Mouse (Mus musculus) embryonic facial prominence, embryonic 14.5 days (tissue): Measurements from ENCODE around the gene Smim22. TPM values are rescaled to one million over a fixed set of nuclear protein-coding genes. Genes with fewer than 3 reads are reported as not detected.

ENCODE experiments used
- ATAC-seq: fragments of 200-750 bp; cut with Nextera tagmentation; 2 replicates; pipeline ENCODE4 v1.8.0; 2017; ENCODE audit warnings: low read depth, moderate number of reproducible peaks, moderate TSS enrichment
- DNase-seq: peaks from one replicate; pipeline ENCODE4 v3.0.0-alpha.2; 2015; ENCODE audit warnings: low spot score
- H3K27ac ChIP-seq: fragments of 300-500 bp; sonication (generic); replicated peaks from 2 replicates; pipeline ENCODE4 v1.5.1; 2014; ENCODE audit warnings: low read depth, mild to moderate bottlenecking, low read length, moderate library complexity
- H3K27me3 ChIP-seq: fragments of 300-500 bp; sonication (generic); replicated peaks from 2 replicates; pipeline ENCODE4 v1.6.1; 2014; ENCODE audit warnings: low read length; ENCODE audit not compliant: control insufficient read depth, insufficient read depth
- H3K36me3 ChIP-seq: fragments of 300-500 bp; sonication (generic); 2 replicates; pipeline ENCODE4 v1.6.1; 2014; ENCODE audit warnings: low read length, mixed read lengths; ENCODE audit not compliant: control insufficient read depth, insufficient read depth
- H3K4me1 ChIP-seq: fragments of 300-500 bp; sonication (generic); 2 replicates; pipeline ENCODE4 v1.6.1; 2014; ENCODE audit warnings: antibody characterized with exemption, low read length; ENCODE audit not compliant: control insufficient read depth, insufficient read depth
- H3K4me2 ChIP-seq: fragments of 300-500 bp; sonication (generic); 2 replicates; pipeline ENCODE4 v1.6.1; 2014; ENCODE audit warnings: low read depth, mild to moderate bottlenecking, low read length, moderate library complexity, mixed read lengths
- H3K4me3 ChIP-seq: fragments of 300-500 bp; sonication (generic); 2 replicates; pipeline ENCODE4 v1.5.1; 2014; ENCODE audit warnings: low read depth, mild to moderate bottlenecking, low read length
- H3K9ac ChIP-seq: fragments of 300-500 bp; sonication (generic); 2 replicates; pipeline ENCODE4 v1.6.1; 2014; ENCODE audit warnings: low read depth, mild to moderate bottlenecking, low read length, moderate library complexity, mixed read lengths
- H3K9me3 ChIP-seq: fragments of 300-500 bp; sonication (generic); 2 replicates; pipeline ENCODE4 v1.6.1; 2016; ENCODE audit warnings: low read length; ENCODE audit not compliant: control insufficient read depth
- WGBS: fragments of 180-500 bp; shearing (Covaris S2); extraction: QIAGEN DNeasy Blood & Tissue Kit; methylation state at CpG from one replicate; pipeline ENCODE4 v1.1.7; 2014; 5-methylcytosine and 5-hydroxymethylcytosine counted together
- polyA plus RNA-seq: library from polyadenylated mRNA; unstranded; fragments of >200 nt; fragmentation: Nextera tagmentation; extraction: Ambion mirVana; gene quantifications from 2 replicates; pipeline ENCODE4 v1.2.1, GENCODE M21; 2014

The Smim22 gene
- 5.8 and 9.3 TPM in 2 replicates for polyA plus RNA-seq

DNA sequence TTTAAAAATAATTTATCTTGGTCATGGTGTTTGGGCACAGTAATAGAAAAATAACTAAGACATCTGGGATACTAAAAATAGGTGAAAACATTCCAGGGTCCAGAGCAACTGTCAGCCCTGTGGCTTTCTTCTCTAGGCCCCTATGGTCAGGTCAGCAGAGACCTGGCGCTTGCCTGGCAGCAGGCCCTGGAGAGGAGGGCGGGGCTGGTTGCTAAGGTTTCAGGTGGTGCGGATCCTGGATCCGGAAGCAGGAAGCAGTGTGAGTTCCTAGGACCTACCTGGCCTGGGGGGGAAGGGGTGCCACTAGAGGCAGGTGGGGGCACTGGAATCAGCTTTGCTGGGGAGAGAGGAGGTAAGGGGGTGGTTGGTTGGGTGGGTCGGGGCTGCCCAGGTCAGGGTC, at the start of gene Smim22:
TSS of gene Smim22 (plus strand) at position 222 of the 400 bp plus-strand sequence.
- Histone ChIP-seq H3K4me3 (no peak within 1 kb of the TSS), H3K27me3 (no peaks in the 10 kb centered on the region), H3K27ac (no peak within 1 kb of the TSS), H3K4me1 (no peaks in the 10 kb centered on the region), H3K9me3 (no peaks in the 10 kb centered on the region), H3K4me2 (0 out of 2 replicates have a peak within 1 kb of the TSS, but pooled peaks have one; percentile 15), H3K9ac (no peak within 1 kb of the TSS; the same call in 1 of the 2 replicates), H3K36me3 (0 out of 2 replicates have a peak, but pooled peaks cover 4% of the 10 kb centered on the region)
- ATAC-seq: peak; percentile 67; the same call in 1 of the 2 replicates
- DNase-seq: peak; percentile 34
- 44% methylated on average over 5 of the region's 5 CpGs for WGBS

DNA sequence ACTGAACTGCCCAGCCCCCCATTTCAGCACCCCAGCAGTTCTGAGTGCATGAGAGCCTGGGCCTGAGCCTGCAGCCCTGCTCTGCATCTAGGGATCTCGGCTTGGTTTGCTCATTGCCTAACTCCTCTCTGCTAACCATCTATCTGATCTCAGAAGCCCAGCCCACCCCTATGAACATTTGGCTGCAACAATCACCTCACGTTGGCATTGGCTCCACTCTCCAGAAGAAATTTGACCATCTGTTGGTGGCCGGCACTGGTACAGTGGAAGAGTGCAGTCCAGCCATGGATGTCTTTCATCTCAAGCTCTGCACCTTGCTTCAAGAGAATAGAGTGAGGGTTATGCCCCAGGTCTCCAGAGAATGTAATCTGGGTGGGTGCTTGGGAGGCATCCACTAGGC, 49.6 kb upstream of the Smim22 start:
- no peak overlapping the region for H3K9ac ChIP-seq
- WGBS: 93% methylated on average over 3 of the region's 3 CpGs
- no peaks in the 10 kb centered on the region for H3K4me1 ChIP-seq
- DNase-seq: no peak
- peaks cover 56% of the 10 kb centered on the region for H3K36me3 ChIP-seq
- H3K4me3 ChIP-seq: no peak overlapping the region
- no peak overlapping the region for H3K27ac ChIP-seq
- H3K27me3 ChIP-seq: no peaks in the 10 kb centered on the region
- no peak for ATAC-seq
- H3K9me3 ChIP-seq: no peaks in the 10 kb centered on the region
- H3K4me2 ChIP-seq: no peak overlapping the region

DNA sequence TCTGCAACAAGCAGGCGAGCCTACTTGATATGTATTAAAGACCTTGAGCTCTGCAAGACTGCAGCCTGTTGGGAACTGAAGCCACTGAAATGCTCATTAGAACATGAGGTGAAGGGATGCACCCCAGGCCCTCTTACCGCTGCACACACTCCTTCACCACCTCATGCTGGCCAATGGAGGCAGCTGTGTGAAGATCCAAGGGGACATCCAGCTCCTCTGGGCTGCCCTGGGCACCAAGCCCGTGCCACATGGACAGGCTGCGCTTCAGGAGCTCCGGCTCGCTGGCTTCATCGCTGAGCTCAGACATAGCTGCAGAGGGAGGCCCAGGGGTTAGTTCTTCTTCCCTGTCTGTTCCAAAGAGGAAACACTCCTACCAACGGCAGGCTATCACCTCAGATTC, 46.8 kb upstream of the Smim22 start:
- ATAC-seq: no peak

DNA sequence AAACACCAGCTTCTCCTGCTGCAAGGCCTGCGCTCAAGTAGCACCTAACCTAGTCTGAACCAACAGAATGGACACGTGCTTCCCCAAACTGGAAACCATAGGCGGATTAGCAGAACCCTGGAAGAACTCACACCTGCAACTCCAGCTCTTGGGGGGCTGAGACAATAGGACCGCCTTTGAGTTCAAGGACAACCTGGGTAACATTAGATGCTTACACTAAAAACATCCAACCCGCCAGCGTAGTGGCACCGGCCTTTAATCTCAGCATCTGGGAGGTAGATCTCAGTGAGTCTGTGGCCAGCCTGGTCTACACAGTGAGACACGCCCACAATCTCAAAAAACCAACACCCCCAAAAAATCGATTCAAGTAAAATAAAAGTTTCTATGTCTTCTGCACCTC, 43.7 kb upstream of the Smim22 start:
- Histone ChIP-seq H3K4me2 (peak overlapping the region; percentile 73), H3K4me1 (peaks cover 4% of the 10 kb centered on the region), H3K27ac (no peak overlapping the region), H3K27me3 (no peaks in the 10 kb centered on the region), H3K4me3 (peak overlapping the region; percentile 93), H3K36me3 (0 out of 2 replicates have a peak, but pooled peaks cover 9% of the 10 kb centered on the region), H3K9me3 (no peaks in the 10 kb centered on the region), H3K9ac (peak overlapping the region; percentile 88)
- DNase-seq: no peak
- ATAC-seq: no peak
- WGBS: 38% methylated on average over 9 of the region's 9 CpGs

More for the DNA sequence above, 46.8 kb upstream of the Smim22 start:
- Histone ChIP-seq H3K27ac (no peak overlapping the region), H3K4me3 (no peak overlapping the region), H3K36me3 (peaks cover 29% of the 10 kb centered on the region), H3K9ac (no peak overlapping the region), H3K4me1 (peaks cover 4% of the 10 kb centered on the region), H3K4me2 (no peak overlapping the region), H3K9me3 (no peaks in the 10 kb centered on the region), H3K27me3 (no peaks in the 10 kb centered on the region)
- no peak for DNase-seq
- WGBS: 82% methylated on average over 8 of the region's 8 CpGs

DNA sequence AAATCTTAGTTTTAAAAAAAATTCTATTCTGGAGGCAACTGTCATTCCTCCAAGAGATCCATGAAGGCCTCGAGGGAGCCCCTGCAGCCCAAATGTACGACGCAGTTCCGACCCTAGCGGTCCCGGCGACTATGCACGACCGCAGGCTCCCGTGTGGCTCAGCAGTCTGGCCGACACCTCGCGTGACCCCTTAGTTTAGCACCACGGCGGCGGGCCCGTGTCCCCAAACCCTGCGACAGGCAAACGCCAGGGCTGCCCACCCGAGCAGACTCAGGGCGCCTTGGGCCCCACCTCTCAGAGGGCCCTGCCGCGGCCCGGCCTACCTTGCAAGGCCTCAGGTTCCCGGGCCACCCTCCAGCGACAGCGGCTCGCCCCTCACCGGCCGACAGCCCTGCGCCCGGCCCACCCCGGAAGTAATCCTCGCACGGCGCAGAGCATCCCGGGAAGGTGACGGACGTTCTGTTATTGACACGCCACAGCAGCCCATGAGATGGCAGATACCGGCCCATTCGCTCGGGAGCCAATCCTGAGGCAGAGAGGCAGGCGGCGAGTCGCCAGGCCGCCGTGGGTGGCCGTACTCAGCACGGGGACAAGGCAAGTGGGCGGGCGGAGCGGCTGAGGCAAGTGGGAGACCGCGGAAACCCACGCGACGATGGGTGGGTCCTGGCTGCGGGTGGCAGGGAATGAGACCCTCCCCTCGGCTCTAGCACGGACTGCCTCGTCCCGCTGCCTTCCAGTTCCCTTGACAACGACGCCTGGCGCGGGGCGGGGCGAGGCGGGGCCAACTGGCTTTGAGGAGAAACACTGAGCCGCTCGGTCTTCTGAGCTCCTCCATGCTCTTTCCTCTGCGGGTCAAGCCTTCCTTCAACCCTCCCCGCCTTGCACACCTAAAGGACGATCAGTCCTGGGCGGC, 43.0 kb upstream of the Smim22 start, which contains the start of gene Anks3:
TSS of gene Anks3 (minus strand) at position 409 of the 913 bp plus-strand sequence.
- H3K4me2 ChIP-seq: peak within 1 kb of the TSS; percentile 73
- peak; percentile 98 for DNase-seq
- no peaks in the 10 kb centered on the region for H3K9me3 ChIP-seq
- H3K9ac ChIP-seq: peak within 1 kb of the TSS; percentile 88
- peak within 1 kb of the TSS; percentile 79 for H3K27ac ChIP-seq
- 0 out of 2 replicates have a peak, but pooled peaks cover 6% of the 10 kb centered on the region for H3K36me3 ChIP-seq
- H3K27me3 ChIP-seq: no peaks in the 10 kb centered on the region
- peak; percentile 99 for ATAC-seq
- peak within 1 kb of the TSS; percentile 93 for H3K4me3 ChIP-seq
- H3K4me1 ChIP-seq: peaks cover 4% of the 10 kb centered on the region
- under 1% methylated on average over 52 of the region's 76 CpGs for WGBS

DNA sequence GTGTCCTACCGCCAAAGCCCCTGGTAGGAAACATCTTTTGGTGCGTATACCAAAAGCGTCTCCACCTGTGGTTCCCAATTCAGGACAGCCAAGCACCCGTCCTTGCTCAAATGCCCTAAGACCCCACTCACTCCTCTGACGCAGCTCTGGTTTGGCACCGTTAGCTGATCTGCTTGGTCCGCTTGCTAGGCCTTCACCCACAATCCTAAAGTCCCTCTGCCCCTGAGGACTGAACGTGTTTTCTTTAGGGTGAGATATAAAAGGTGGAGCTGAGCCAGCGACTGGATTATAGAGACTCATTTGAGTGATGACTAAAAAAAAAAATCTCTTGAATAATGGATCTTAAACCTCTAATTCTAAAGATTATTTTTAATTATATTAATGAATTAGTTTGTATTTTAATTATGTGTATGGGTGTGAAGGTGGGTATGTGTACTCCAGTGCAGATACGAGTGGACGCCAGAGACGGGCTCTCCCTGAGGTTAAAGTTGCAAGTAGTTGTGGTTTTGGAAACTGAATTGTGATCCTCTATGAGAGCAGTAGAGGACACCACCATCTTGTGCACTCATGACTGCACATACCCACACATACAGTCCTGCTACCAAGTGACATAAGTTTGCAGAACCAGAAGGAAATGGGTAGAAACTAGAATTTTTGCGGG, 42.2 kb upstream of the Smim22 start:
- WGBS: 23% methylated on average over 13 of the region's 13 CpGs
- Histone ChIP-seq H3K9ac (peak overlapping the region; percentile 88), H3K27me3 (no peaks in the 10 kb centered on the region), H3K4me1 (peaks cover 4% of the 10 kb centered on the region), H3K9me3 (no peaks in the 10 kb centered on the region), H3K36me3 (no peaks in the 10 kb centered on the region), H3K4me3 (peak overlapping the region; percentile 93), H3K4me2 (peak overlapping the region; percentile 73), H3K27ac (peak overlapping the region; percentile 79)
- no peak for ATAC-seq
- peak; percentile 10 for DNase-seq

DNA sequence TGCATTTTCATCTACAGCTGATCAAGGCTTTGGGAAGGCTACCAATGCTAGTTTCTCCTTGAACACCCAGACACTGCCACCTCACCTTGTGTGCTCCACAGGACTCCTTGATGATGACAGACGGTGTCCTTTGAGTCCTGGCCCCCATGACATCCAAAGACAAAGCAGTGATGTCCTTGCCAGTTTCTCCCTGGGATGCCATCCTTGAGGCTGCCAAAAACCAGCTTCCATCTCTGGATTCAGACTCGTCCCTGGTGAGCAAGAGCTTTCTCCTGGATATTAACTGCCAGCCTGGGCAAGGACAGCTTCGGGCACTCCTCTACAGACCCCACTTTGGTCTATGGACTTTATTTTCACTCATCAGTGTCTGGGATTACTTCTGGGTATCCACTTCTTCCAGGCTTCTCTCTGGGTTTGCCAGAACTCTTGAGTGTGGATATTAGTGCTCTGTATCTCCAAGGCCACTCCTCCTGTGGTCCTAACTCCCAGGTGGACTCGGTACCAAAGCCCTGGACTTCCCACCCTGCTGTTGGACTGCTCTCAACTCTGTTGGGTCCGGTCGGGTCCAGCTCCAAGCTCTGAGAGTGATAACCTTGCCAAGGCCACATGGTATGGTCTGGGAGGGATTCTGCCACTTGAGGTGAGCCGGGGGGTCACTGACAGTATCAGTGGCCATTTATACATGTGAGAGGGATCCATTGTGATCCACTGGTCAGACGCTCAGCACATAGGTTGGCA, 41.5 kb upstream of the Smim22 start:
- 88% methylated on average over 8 of the region's 8 CpGs for WGBS
- Histone ChIP-seq H3K36me3 (no peaks in the 10 kb centered on the region), H3K4me2 (peak overlapping the region; percentile 73; the same call in 1 of the 2 replicates), H3K9ac (no peak overlapping the region), H3K4me1 (peaks cover 4% of the 10 kb centered on the region), H3K27ac (no peak overlapping the region), H3K9me3 (no peaks in the 10 kb centered on the region), H3K27me3 (no peaks in the 10 kb centered on the region), H3K4me3 (no peak overlapping the region)
- no peak for ATAC-seq
- DNase-seq: no peak

DNA sequence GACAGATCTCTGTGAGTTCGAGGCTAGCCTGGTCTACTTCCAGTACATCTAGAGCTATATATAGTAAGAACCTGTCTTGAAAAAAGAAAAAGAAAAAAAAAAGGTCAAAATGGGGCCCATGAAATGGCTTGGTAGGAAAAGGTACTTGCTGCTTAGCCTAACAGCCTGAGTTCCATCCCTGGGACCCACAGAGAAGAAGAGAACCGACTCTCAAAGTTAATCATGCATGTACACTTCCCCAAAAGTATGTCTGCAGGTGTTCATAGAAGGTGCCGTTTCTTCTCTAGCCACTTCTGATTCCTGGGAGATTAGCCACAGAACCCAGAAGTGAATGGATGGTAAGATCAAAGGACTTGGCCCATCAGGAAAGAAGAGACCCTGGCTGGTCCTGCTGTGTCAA, 38.7 kb upstream of the Smim22 start:
- Histone ChIP-seq H3K9me3 (no peaks in the 10 kb centered on the region), H3K27ac (no peak overlapping the region), H3K4me2 (no peak overlapping the region), H3K36me3 (no peaks in the 10 kb centered on the region), H3K4me3 (no peak overlapping the region), H3K9ac (no peak overlapping the region), H3K4me1 (peaks cover under 1% of the 10 kb centered on the region), H3K27me3 (no peaks in the 10 kb centered on the region)
- DNase-seq: no peak
- ATAC-seq: no peak
- 77% methylated on average over 3 of the region's 3 CpGs for WGBS
